Mouse (Mus musculus): ENCODE measurements around the gene Serpinb6e.

Gene Serpinb6e

GRCm38 (mm10) chr13:33843308-33843707 is at the start of gene Serpinb6e:
TSS of gene Serpinb6e (minus strand) at chr13:33843408.
- DNase-seq (ENCODE audit: low spot score) = no peak

GRCm38 (mm10) chr13:33830751-33831150 is 12.5 kb downstream of the Serpinb6e start:
- DNase-seq (ENCODE audit: low spot score) = no peak

- no peak for DNase-seq (ENCODE audit: low spot score)
These were observed 19.8 kb downstream of the Serpinb6e start for GRCm38 (mm10) chr13:33823421-33823820.

- DNase-seq (ENCODE audit: low spot score) = no peak
These were observed 21.6 kb downstream of the Serpinb6e start for GRCm38 (mm10) chr13:33821490-33822143.

Data from T-cell, adult 2 months (primary cell).